Mouse (Mus musculus) megakaryocyte, adult 5-6 weeks (primary cell): ENCODE data around the gene Sytl4. TPM values are rescaled to one million over a fixed set of nuclear protein-coding genes. Genes with fewer than 3 reads are reported as not detected.

Experiments used
- total RNA-seq, 2 experiments: library from RNA; stranded (forward) in 1 of 2; stranded (reverse) in 1 of 2; fragments of 153-499, 151-499 nt in 1 of 2; fragments of 221-1000, 200-1000 nt in 1 of 2; gene quantifications; 2 replicates each; pipeline versions ENCODE4 v1.2.3 to v1.2.4; 2015 to 2017

Gene Sytl4
- total RNA-seq, 2 experiments from 2014 or later, result 0.15 TPM; not detected in 1

Other genes starting within 250 kb of the Sytl4 start
- gene Tnmd, start 130.8 kb downstream of the Sytl4 start, total RNA-seq (2015), result not detected in 2 replicates
- gene Tnmd, start 130.8 kb downstream of the Sytl4 start, total RNA-seq (2017), result not detected in 2 replicates
- 0.13 and 0.43 TPM in 2 replicates for gene Tspan6, start 83.4 kb downstream of the Sytl4 start, total RNA-seq (2015)
- 2.0 TPM in 1 of 2 replicates, not detected in the other for gene Tspan6, start 83.4 kb downstream of the Sytl4 start, total RNA-seq (2017)
- not detected in 2 replicates for gene Srpx2, start 73.4 kb downstream of the Sytl4 start, total RNA-seq (2015)
- gene Srpx2, start 73.4 kb downstream of the Sytl4 start, total RNA-seq (2017), result not detected in 2 replicates
- 29.3 and 29.8 TPM in 2 replicates for gene Cstf2, start 77.4 kb upstream of the Sytl4 start, total RNA-seq (2015)
- gene Cstf2, start 77.4 kb upstream of the Sytl4 start, total RNA-seq (2017), result 34.4 and 48.3 TPM in 2 replicates
- gene Xkrx, start 180.3 kb upstream of the Sytl4 start, total RNA-seq (2015), result 1.2 and 1.4 TPM in 2 replicates
- 0.12 and 0.26 TPM in 2 replicates for gene Xkrx, start 180.3 kb upstream of the Sytl4 start, total RNA-seq (2017)
- gene Arl13a, start 205.7 kb upstream of the Sytl4 start, total RNA-seq (2015), result not detected in 2 replicates
- gene Arl13a, start 205.7 kb upstream of the Sytl4 start, total RNA-seq (2017), result not detected in 2 replicates
- not detected in 2 replicates for gene Nox1, start 240.1 kb upstream of the Sytl4 start, total RNA-seq (2015)
- gene Nox1, start 240.1 kb upstream of the Sytl4 start, total RNA-seq (2017), result 0.18 TPM in 1 of 2 replicates, not detected in the other